Mouse (Mus musculus) neural tube, embryonic 11.5 days (tissue): Measurements from ENCODE around the gene Gm7138. TPM values are rescaled to one million over a fixed set of nuclear protein-coding genes. Genes with fewer than 3 reads are reported as not detected.
"Not testable (repeated sequence)": the region's sequence is repeated elsewhere in the genome, so short reads cannot be mapped to it uniquely, and the experiment has no call there.

Experiments
- ATAC-seq: fragments of 200-750 bp; cut with Nextera tagmentation; 2 replicates; pipeline ENCODE4 v1.8.0; 2017; ENCODE audit warnings: moderate number of reproducible peaks, mild to moderate bottlenecking, moderate TSS enrichment, moderate library complexity; ENCODE audit not compliant: insufficient read depth, low FRiP score, low TSS enrichment
- DNase-seq: peaks from one replicate; pipeline ENCODE4 v3.0.0-alpha.2; 2015; ENCODE audit warnings: low spot score
- H3K27ac ChIP-seq: fragments of 300-500 bp; sonication (generic); 2 replicates; pipeline ENCODE4 v1.5.1; 2014; ENCODE audit warnings: low read depth, mild to moderate bottlenecking, low read length
- H3K27me3 ChIP-seq: fragments of 300-500 bp; sonication (generic); 2 replicates; pipeline ENCODE4 v1.6.1; 2014; ENCODE audit warnings: mild to moderate bottlenecking, low read length, mixed read lengths; ENCODE audit not compliant: control insufficient read depth, insufficient read depth
- H3K36me3 ChIP-seq: fragments of 300-500 bp; sonication (generic); 2 replicates; pipeline ENCODE4 v1.6.1; 2014; ENCODE audit warnings: mild to moderate bottlenecking, low read length, moderate library complexity, mixed read lengths; ENCODE audit not compliant: control insufficient read depth, insufficient read depth
- H3K4me1 ChIP-seq: fragments of 300-500 bp; sonication (generic); 2 replicates; pipeline ENCODE4 v1.6.1; 2014; ENCODE audit warnings: low read length, mixed read lengths; ENCODE audit not compliant: control insufficient read depth, insufficient read depth
- H3K4me2 ChIP-seq: fragments of 300-500 bp; sonication (generic); 2 replicates; pipeline ENCODE4 v1.6.1; 2014; ENCODE audit warnings: low read depth, mild to moderate bottlenecking, moderate library complexity
- H3K4me3 ChIP-seq: fragments of 300-500 bp; sonication (generic); 2 replicates; pipeline ENCODE4 v1.5.1; 2014; ENCODE audit warnings: low read depth, low read length
- H3K9ac ChIP-seq: fragments of 300-500 bp; sonication (generic); 2 replicates; pipeline ENCODE4 v1.6.1; 2014; ENCODE audit warnings: mild to moderate bottlenecking, low read length
- H3K9me3 ChIP-seq: fragments of 300-500 bp; sonication (generic); 2 replicates; pipeline ENCODE4 v1.6.1; 2016; ENCODE audit warnings: low read length; ENCODE audit not compliant: control insufficient read depth
- WGBS: fragments of 180-500 bp; shearing (Covaris S2); extraction: QIAGEN DNeasy Blood & Tissue Kit; methylation state at CpG from one replicate; pipeline ENCODE4 v1.1.7; 2014; 5-methylcytosine and 5-hydroxymethylcytosine counted together
- polyA plus RNA-seq: library from polyadenylated mRNA; unstranded; fragments of >200 nt; fragmentation: Nextera tagmentation; extraction: Ambion mirVana; gene quantifications from 2 replicates; pipeline ENCODE4 v1.2.1, GENCODE M21; 2014

Gm7138 gene
- polyA plus RNA-seq, 1 experiment from 2014 or later = not detected

DNA sequence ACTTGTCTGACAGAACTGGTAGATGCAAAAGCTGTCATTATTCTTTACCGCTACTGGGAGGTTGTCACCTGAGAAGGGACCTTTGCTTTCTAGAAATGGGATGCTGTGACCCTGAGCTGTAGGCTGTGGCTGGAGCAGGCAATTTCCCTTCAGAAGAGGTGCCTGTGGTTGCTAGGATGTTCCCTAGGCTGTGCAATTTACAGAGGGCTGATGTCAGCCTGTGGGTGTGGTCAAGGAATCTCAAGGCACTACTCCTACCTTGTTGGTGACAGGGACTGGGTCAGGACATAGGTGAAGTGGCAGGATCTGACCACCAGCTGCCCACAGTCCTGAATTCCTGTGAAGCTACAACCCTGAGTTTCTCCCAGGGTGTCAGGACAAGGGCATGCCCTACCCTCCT lies 7.0 kb downstream of the Gm7138 start:
- H3K4me1 ChIP-seq = no peaks in the 10 kb centered on the region
- H3K4me2 ChIP-seq = no peak overlapping the region
- no peaks in the 10 kb centered on the region for H3K9me3 ChIP-seq
- no peak for DNase-seq
- no peaks in the 10 kb centered on the region for H3K36me3 ChIP-seq
- no peak overlapping the region for H3K4me3 ChIP-seq
- H3K9ac ChIP-seq = no peak overlapping the region
- H3K27ac ChIP-seq = no peak overlapping the region
- 90% methylated on average over 1 of the region's 1 CpGs for WGBS
- no peaks in the 10 kb centered on the region for H3K27me3 ChIP-seq
- ATAC-seq = no peak

DNA sequence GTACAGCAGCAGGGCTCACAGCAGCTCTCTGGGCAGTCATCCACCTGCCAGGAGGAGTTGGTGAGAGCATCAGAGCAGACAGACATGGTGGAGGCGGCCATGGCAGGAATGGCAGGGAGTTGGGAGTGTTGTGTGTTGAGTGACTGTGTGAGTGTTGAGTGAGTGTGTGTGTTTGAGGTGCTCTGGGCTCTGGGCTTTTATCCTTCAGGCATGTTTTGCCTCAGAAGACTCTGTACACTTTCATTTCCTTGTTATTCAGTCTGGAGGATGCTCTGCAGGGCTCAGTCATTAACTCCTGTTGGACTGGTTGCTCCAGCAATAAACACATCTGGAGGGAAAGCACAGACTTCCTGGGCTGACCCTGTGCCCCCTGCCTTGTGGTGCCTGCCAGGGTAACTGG lies 17.2 kb downstream of the Gm7138 start, which contains the start of gene Gm3233:
Gene Gm3233, minus strand, starts transcription at position 101 of the 400 bp plus-strand sequence.
- ATAC-seq, H3K27me3 ChIP-seq, H3K36me3 ChIP-seq: not testable (repeated sequence)

DNA sequence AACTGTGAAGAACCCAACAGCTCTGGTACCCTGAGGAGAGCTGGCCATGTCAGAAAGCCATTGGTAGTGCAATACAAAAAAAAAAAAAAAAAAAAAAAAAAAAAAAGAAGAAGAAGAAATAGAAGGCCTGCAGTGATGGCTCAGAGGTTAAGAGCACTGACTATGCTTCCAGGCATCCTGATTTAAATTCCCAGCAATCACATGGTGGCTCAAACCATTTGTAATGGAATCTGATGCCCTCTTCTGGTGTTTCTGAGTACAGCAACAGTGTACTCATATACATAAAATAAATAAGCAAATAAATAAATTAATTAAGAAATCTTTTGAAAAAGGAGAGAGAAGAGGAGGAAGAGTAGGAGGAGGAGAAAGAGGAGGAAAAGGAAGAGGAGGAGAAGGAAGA lies 23.3 kb downstream of the Gm7138 start:
- no peaks in the 10 kb centered on the region for H3K36me3 ChIP-seq
- H3K9me3 ChIP-seq = no peaks in the 10 kb centered on the region
- ATAC-seq (no peak), DNase-seq (no peak)
- H3K4me1 ChIP-seq = no peaks in the 10 kb centered on the region
- no peaks in the 10 kb centered on the region for H3K27me3 ChIP-seq
- H3K4me2 ChIP-seq = no peak overlapping the region
- H3K9ac ChIP-seq = no peak overlapping the region
- no peak overlapping the region for H3K4me3 ChIP-seq
- H3K27ac ChIP-seq = no peak overlapping the region

More for the DNA sequence above, 17.2 kb downstream of the Gm7138 start, which contains the start of gene Gm3233:
- not testable (repeated sequence) for H3K27ac ChIP-seq, H3K9ac ChIP-seq, DNase-seq, H3K9me3 ChIP-seq, H3K4me3 ChIP-seq, H3K4me2 ChIP-seq, H3K4me1 ChIP-seq
- WGBS = no CpG with 5 or more reads among the region's 1 CpGs

DNA sequence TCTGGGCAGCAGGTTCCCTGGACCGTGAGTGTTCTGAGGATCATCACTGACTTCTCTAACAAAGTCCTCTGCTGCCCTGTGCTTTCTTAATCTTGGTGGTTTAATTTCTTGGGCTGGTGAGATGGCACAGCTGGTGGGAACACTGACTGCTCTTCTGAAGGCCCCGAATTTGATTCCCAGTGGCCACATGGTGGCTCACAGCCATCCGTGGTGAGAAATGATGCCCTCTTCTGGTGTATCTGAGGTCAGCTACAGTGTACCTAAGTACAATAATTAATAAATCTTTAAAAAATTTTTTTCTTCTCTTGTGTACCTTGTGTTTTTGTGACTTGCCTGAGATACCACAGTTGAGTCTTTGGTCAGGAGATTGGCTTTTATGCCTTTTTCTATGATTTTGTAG lies 24.4 kb downstream of the Gm7138 start:
- not testable (repeated sequence) for H3K4me1 ChIP-seq, H3K36me3 ChIP-seq, H3K9ac ChIP-seq, H3K27me3 ChIP-seq, H3K4me3 ChIP-seq, H3K4me2 ChIP-seq, H3K9me3 ChIP-seq, H3K27ac ChIP-seq, DNase-seq, ATAC-seq
- WGBS = 53% methylated on average over 3 of the region's 3 CpGs

DNA sequence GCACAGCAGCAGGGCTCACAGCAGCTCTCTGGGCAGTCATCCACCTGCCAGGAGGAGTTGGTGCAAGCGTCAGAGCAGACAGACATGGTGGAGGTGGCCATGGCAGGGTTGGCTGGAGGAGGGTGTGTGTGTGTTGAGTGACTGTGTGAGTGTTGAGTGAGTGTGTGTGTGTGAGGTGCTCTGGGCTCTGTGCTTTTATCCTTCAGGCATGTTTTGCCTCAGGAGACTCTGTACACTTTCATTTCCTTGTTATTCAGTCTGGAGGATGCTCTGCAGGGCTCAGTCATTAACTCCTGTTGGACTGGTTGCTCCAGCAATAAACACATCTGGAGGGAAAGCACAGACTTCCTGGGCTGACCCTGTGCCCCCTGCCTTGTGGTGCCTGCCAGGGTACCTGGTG lies 25.5 kb downstream of the Gm7138 start, which contains the start of gene Gm9736:
Gene Gm9736, minus strand, starts transcription at position 101 of the 400 bp plus-strand sequence.
- H3K27ac ChIP-seq = not testable (repeated sequence)

DNA sequence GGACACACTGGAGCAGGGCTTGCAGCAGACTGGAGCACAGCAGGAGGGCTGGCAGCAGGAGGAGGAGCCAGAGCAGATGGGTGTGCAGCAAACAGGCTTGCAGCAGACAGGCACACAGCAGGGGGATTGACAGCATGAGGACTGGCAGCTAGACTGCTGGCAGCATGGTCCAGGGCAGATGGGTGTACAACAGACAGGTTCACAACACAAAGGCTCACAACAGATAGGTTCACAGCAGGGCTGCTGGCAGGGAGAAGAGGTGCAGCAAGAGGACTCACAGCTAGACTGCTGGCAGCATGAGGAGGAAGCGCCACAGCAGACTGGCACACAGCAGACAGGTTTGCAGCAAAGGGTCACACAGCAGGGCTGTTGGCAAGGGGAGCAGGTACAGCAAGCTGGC lies 26.1 kb downstream of the Gm7138 start:
- H3K4me3 ChIP-seq, H3K4me2 ChIP-seq, H3K36me3 ChIP-seq, H3K4me1 ChIP-seq, H3K27ac ChIP-seq, H3K9me3 ChIP-seq, H3K27me3 ChIP-seq, H3K9ac ChIP-seq, ATAC-seq, DNase-seq: not testable (repeated sequence)
- WGBS = 79% methylated on average over 1 of the region's 1 CpGs

More for the DNA sequence above, 25.5 kb downstream of the Gm7138 start, which contains the start of gene Gm9736:
- not testable (repeated sequence) for H3K9me3 ChIP-seq, H3K4me2 ChIP-seq, ATAC-seq, H3K4me3 ChIP-seq, H3K9ac ChIP-seq, DNase-seq, H3K36me3 ChIP-seq, H3K27me3 ChIP-seq, H3K4me1 ChIP-seq
- WGBS = 75% methylated on average over 1 of the region's 1 CpGs

DNA sequence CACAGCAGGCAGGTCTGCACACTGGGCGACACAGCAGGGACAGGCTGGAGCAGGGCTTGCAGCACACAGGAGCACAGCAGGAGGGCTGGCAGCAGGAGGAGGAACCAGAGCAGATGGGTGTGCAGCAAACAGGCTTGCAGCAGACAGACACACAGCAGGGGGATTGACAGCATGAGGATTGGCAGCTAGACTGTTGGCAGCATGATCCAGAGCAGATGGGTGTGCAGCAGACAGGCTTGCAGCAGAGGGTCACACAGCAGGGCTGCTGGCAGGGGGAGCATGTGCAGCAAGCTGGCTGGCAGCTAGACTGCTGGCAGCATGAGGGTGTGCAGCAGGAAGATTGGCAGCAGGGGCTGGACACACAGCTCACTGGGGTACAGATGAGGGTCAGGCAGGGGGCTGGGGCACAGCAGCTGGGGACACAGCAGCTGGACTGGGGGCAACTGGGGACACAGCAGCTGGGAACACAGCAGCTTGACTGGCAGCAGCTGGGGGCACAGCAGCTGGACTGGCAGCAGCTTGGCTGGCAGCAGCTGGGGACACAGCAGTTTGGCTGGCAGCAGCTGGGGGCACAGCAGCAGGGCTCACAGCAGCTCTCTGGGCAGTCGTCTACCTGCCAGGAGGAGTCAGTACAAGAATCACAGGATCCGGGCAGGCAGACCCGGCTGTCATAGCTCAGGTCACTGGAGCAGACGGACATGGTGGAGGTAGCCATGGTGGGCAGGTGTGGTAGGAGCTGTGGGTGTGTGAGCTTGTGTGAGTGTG lies 34.6 kb downstream of the Gm7138 start, which contains the start of gene Gm18596:
Gene Gm18596, minus strand, starts transcription at position 715 of the 765 bp plus-strand sequence.
- not testable (repeated sequence) for H3K4me3 ChIP-seq, H3K4me1 ChIP-seq, H3K9ac ChIP-seq, H3K36me3 ChIP-seq, H3K27ac ChIP-seq, H3K9me3 ChIP-seq, ATAC-seq, DNase-seq, H3K4me2 ChIP-seq, H3K27me3 ChIP-seq
- WGBS = 62% methylated on average over 4 of the region's 5 CpGs

DNA sequence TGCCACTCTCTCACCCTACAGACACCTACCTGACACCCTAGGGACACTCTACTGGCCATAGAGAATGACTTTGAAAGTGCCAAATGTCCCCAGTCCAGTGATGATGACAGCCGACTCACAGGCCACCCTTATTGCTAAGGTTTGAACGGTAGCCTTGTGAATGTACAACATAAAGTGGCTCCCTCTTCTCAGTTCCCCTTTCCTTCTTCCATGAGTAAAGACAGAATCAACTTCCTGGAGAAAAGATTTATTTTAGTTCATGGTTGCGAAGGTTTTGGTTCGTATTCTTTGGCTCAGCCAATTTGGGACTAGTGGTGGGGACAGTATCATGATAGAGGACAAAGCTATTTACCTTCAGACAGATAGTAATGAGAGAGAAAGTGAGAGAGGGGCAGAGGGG lies 37.8 kb downstream of the Gm7138 start:
- Histone ChIP-seq H3K9ac (no peak overlapping the region), H3K4me1 (no peaks in the 10 kb centered on the region), H3K9me3 (no peaks in the 10 kb centered on the region), H3K27ac (no peak overlapping the region), H3K27me3 (no peaks in the 10 kb centered on the region), H3K4me3 (no peak overlapping the region), H3K36me3 (no peaks in the 10 kb centered on the region), H3K4me2 (no peak overlapping the region)
- no peak for DNase-seq
- WGBS = 87% methylated on average over 4 of the region's 4 CpGs
- no peak for ATAC-seq

DNA sequence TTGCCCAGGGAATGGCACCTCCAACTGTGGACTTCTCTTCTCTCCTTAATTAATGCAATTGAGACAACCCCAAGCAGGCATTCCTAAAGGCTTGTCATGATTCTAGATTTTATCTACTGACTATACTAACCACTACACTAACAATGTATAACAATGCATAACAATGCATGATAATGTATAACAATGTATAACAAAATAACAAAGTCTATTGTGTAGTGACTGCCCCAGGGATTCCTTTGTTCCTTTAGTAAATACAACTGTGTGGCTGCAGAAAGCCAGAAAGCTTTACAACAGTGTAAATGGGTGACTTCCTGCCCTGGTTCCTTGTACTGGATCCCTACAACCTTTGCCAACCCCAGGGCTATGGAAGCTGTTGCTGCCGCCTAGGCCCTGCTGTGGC lies 40.8 kb downstream of the Gm7138 start:
- H3K4me1 ChIP-seq = no peaks in the 10 kb centered on the region
- H3K27ac ChIP-seq = no peak overlapping the region
- no peaks in the 10 kb centered on the region for H3K9me3 ChIP-seq
- H3K9ac ChIP-seq = no peak overlapping the region
- ATAC-seq = no peak
- no peaks in the 10 kb centered on the region for H3K36me3 ChIP-seq
- 86% methylated on average over 1 of the region's 1 CpGs for WGBS
- H3K4me3 ChIP-seq = no peak overlapping the region
- H3K27me3 ChIP-seq = no peaks in the 10 kb centered on the region
- no peak overlapping the region for H3K4me2 ChIP-seq
- DNase-seq = no peak
